Mouse (Mus musculus): ENCODE data around the gene Zfp110. TPM values are rescaled to one million over a fixed set of nuclear protein-coding genes. Genes with fewer than 3 reads are reported as not detected.
"Not testable (repeated sequence)": the region's sequence is repeated elsewhere in the genome, so short reads cannot be mapped to it uniquely, and the experiment has no call there.

Zfp110 gene
- polyA plus RNA-seq, 1 experiment: not detected

GRCm38 (mm10) chr7:12815566-12815965, 19.0 kb upstream of the Zfp110 start:
- 97% methylated on average over 8 of the region's 8 CpGs for WGBS
- no peak for TF ChIP-seq CTCF (IDR thresholded peaks at IDR 0.05; ENCODE audit: insufficient read depth, low read depth, low read length)
- TF ChIP-seq POLR2A (IDR thresholded peaks at IDR 0.05; ENCODE audit: insufficient read depth, low read depth, low read length): no peak
- Histone ChIP-seq H3K4me1 (ENCODE audit: control insufficient read depth, insufficient read depth, low read length) (no peaks in the 10 kb centered on the region), H3K27ac (ENCODE audit: insufficient read depth, low read depth, low read length) (no peak overlapping the region), H3K4me3 (ENCODE audit: insufficient read depth, low read depth, low read length) (no peak overlapping the region)

- TF ChIP-seq POLR2A (IDR thresholded peaks at IDR 0.05; ENCODE audit: insufficient read depth, low read depth, low read length): peak; percentile 96
- no peak for TF ChIP-seq CTCF (IDR thresholded peaks at IDR 0.05; ENCODE audit: insufficient read depth, low read depth, low read length)
- Histone ChIP-seq H3K27ac (ENCODE audit: insufficient read depth, low read depth, low read length) (peak within 1 kb of the TSS; percentile 82), H3K4me3 (ENCODE audit: insufficient read depth, low read depth, low read length) (peak within 1 kb of the TSS; percentile 84), H3K4me1 (ENCODE audit: control insufficient read depth, insufficient read depth, low read length) (no peaks in the 10 kb centered on the region)
- under 1% methylated on average over 40 of the region's 40 CpGs for WGBS
Observed at GRCm38 (mm10) chr7:12818521-12819295, 15.9 kb upstream of the Zfp110 start, which contains the start of gene Zfp329. Zfp329 (minus strand) TSS chr7:12818858.

- TF ChIP-seq CTCF (IDR thresholded peaks at IDR 0.05; ENCODE audit: insufficient read depth, low read depth, low read length) (no peak), POLR2A (IDR thresholded peaks at IDR 0.05; ENCODE audit: insufficient read depth, low read depth, low read length) (no peak)
- Histone ChIP-seq H3K27ac (ENCODE audit: insufficient read depth, low read depth, low read length) (0 out of 2 replicates have a peak overlapping the region, but pooled peaks have one; percentile 3), H3K4me1 (ENCODE audit: control insufficient read depth, insufficient read depth, low read length) (no peaks in the 10 kb centered on the region), H3K4me3 (ENCODE audit: insufficient read depth, low read depth, low read length) (peak overlapping the region; percentile 64)
- WGBS: 8% methylated on average over 13 of the region's 13 CpGs
Observed at GRCm38 (mm10) chr7:12835193-12835671, 671 bp downstream of the Zfp110 start.

- H3K27ac ChIP-seq (ENCODE audit: insufficient read depth, low read depth, low read length): no peak overlapping the region
- no peaks in the 10 kb centered on the region for H3K4me1 ChIP-seq (ENCODE audit: control insufficient read depth, insufficient read depth, low read length)
- TF ChIP-seq CTCF (IDR thresholded peaks at IDR 0.05; ENCODE audit: insufficient read depth, low read depth, low read length): no peak
- no peak for TF ChIP-seq POLR2A (IDR thresholded peaks at IDR 0.05; ENCODE audit: insufficient read depth, low read depth, low read length)
- WGBS: 91% methylated on average over 4 of the region's 4 CpGs
- H3K4me3 ChIP-seq (ENCODE audit: insufficient read depth, low read depth, low read length): peak overlapping the region; percentile 64
Observed at GRCm38 (mm10) chr7:12835779-12836178, 1.2 kb downstream of the Zfp110 start.

GRCm38 (mm10) chr7:12874301-12874700, 39.7 kb downstream of the Zfp110 start:
- H3K4me3 ChIP-seq (ENCODE audit: insufficient read depth, low read depth, low read length): no peak overlapping the region
- no peaks in the 10 kb centered on the region for H3K4me1 ChIP-seq (ENCODE audit: control insufficient read depth, insufficient read depth, low read length)
- WGBS: 20% methylated on average over 3 of the region's 3 CpGs
- H3K27ac ChIP-seq (ENCODE audit: insufficient read depth, low read depth, low read length): no peak overlapping the region
- TF ChIP-seq POLR2A (IDR thresholded peaks at IDR 0.05; ENCODE audit: insufficient read depth, low read depth, low read length) (no peak), CTCF (IDR thresholded peaks at IDR 0.05; ENCODE audit: insufficient read depth, low read depth, low read length) (no peak)

GRCm38 (mm10) chr7:12880036-12880435, 45.5 kb downstream of the Zfp110 start:
- TF ChIP-seq CTCF (IDR thresholded peaks at IDR 0.05; ENCODE audit: insufficient read depth, low read depth, low read length) (no peak), POLR2A (IDR thresholded peaks at IDR 0.05; ENCODE audit: insufficient read depth, low read depth, low read length) (no peak)
- no peak overlapping the region for H3K27ac ChIP-seq (ENCODE audit: insufficient read depth, low read depth, low read length)
- H3K4me3 ChIP-seq (ENCODE audit: insufficient read depth, low read depth, low read length): no peak overlapping the region
- peaks cover 5% of the 10 kb centered on the region; the same call in 1 of the 2 replicates for H3K4me1 ChIP-seq (ENCODE audit: control insufficient read depth, insufficient read depth, low read length)

DNA sequence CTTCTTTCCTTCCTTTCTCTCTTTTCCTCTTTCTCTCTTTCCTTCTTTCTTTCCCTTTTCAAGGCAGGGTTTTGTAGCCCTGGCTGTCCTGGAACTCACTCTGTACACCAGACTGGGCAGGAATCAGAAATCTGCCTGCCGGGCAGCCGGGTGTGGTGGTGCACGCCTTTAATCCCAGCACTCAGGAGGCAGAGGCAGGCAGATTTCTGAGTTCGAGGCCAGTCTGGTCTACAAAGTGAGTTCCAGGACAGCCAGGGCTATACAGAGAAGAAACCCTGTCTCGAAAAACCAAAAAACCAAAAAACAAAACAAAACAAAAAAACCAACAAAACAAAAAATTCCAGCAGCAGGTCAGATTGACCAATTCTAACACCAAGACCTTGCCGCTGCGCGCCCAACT, 45.9 kb downstream of the Zfp110 start:
- 28% methylated on average over 8 of the region's 8 CpGs for WGBS
- not testable (repeated sequence) for H3K4me1 ChIP-seq (ENCODE audit: control insufficient read depth, insufficient read depth, low read length)
- H3K4me3 ChIP-seq (ENCODE audit: insufficient read depth, low read depth, low read length): peak overlapping the region; percentile 85
- H3K27ac ChIP-seq (ENCODE audit: insufficient read depth, low read depth, low read length): peak overlapping the region; percentile 52; the same call in 1 of the 2 replicates

DNA sequence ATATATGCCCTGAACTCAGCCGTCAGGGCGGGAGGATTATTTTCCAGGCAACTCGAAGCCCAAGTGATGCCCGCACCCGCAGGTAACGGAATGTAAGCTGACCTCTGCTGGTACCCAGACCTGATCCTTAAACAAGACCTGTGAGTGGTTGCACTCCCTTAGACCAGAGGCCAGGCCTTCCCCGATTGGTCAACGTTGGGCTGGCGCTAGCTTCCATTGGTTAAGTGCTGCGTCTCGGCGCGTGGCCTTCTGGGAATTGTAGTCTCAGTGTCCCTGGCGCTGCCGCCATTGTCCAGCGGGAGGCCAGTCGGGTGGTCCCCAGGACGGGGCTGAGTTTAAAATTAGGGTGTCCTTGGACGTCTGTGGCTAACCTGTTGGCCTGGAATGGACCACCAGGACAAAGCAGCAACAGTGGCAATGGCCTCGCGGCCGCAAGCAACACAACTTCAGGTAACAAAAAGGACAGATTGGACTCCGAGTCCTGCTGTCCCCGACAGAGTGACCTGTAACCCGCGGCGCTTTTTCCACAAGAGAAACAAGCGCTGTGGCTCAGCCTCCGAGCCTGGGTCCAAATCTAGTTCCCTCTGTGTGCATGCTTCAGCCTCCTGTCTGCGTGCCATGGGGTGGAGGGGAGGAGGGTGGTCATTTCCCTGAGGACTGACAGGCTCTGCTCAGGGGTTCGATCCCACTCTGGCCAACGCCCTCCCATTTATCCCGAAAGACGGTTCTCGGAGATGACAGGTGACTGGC, 46.5 kb downstream of the Zfp110 start, which contains the start of gene Zfp128:
Gene Zfp128 (plus strand): TSS at position 267 of the 750 bp plus-strand sequence.
- Histone ChIP-seq H3K4me3 (ENCODE audit: insufficient read depth, low read depth, low read length) (peak within 1 kb of the TSS; percentile 85), H3K4me1 (ENCODE audit: control insufficient read depth, insufficient read depth, low read length) (peaks cover 5% of the 10 kb centered on the region; the same call in 1 of the 2 replicates), H3K27ac (ENCODE audit: insufficient read depth, low read depth, low read length) (peak within 1 kb of the TSS; percentile 52)
- WGBS: under 1% methylated on average over 35 of the region's 35 CpGs
- no peak for TF ChIP-seq CTCF (IDR thresholded peaks at IDR 0.05; ENCODE audit: insufficient read depth, low read depth, low read length)
- peak; percentile 83 for TF ChIP-seq POLR2A (IDR thresholded peaks at IDR 0.05; ENCODE audit: insufficient read depth, low read depth, low read length)
